Mouse (Mus musculus): Measurements from ENCODE around the gene Ssbp3.

- TF ChIP-seq CTCF (IDR thresholded peaks at IDR 0.05; ENCODE audit: low read depth, low read length) = no peak
- TF ChIP-seq POLR2A (IDR thresholded peaks at IDR 0.05; ENCODE audit: extremely low read depth, insufficient read depth, low read length) = no peak
Measured at GRCm38 (mm10) chr4:106908426-106908809, 2.1 kb upstream of the Ssbp3 start.
